Mouse (Mus musculus) liver, embryonic 11.5 days (tissue): ENCODE results near the gene Scube1. TPM values are rescaled to one million over a fixed set of nuclear protein-coding genes. Genes with fewer than 3 reads are reported as not detected.

Experiments
- ATAC-seq: fragments of 200-750 bp; cut with Nextera tagmentation; replicated peaks from 2 replicates; pipeline ENCODE4 v1.8.0; 2017; ENCODE audit warnings: moderate number of reproducible peaks, mild to moderate bottlenecking, moderate TSS enrichment, moderate library complexity; ENCODE audit not compliant: low FRiP score
- DNase-seq: peaks from one replicate; pipeline ENCODE4 v3.0.0-alpha.2; 2017; ENCODE audit warnings: low spot score
- H3K27ac ChIP-seq: fragments of 300-500 bp; sonication (generic); 2 replicates; pipeline ENCODE4 v1.5.1; 2014; ENCODE audit warnings: mild to moderate bottlenecking, low read depth, low read length, control low read depth
- H3K27me3 ChIP-seq: fragments of 300-500 bp; sonication (generic); replicated peaks from 2 replicates; pipeline ENCODE4 v1.6.1; 2014; ENCODE audit warnings: low read length, mixed read lengths; ENCODE audit not compliant: control insufficient read depth, insufficient read depth
- H3K36me3 ChIP-seq: fragments of 300-500 bp; sonication (generic); 2 replicates; pipeline ENCODE4 v1.6.1; 2014; ENCODE audit warnings: mild to moderate bottlenecking, low read length, moderate library complexity, mixed read lengths; ENCODE audit not compliant: control insufficient read depth, insufficient read depth
- H3K4me1 ChIP-seq: fragments of 300-500 bp; sonication (generic); replicated peaks from 2 replicates; pipeline ENCODE4 v1.6.1; 2014; ENCODE audit warnings: low read length, mixed read lengths; ENCODE audit not compliant: control insufficient read depth, insufficient read depth
- H3K4me2 ChIP-seq: fragments of 300-500 bp; sonication (generic); 2 replicates; pipeline ENCODE4 v1.6.1; 2014; ENCODE audit warnings: mild to moderate bottlenecking, control low read depth, moderate library complexity
- H3K4me3 ChIP-seq: fragments of 300-500 bp; sonication (generic); 2 replicates; pipeline ENCODE4 v1.5.1; 2014; ENCODE audit warnings: low read depth, low read length, control low read depth
- H3K9ac ChIP-seq: fragments of 300-500 bp; sonication (generic); 2 replicates; pipeline ENCODE4 v1.6.1; 2014; ENCODE audit warnings: low read depth, low read length, control low read depth
- H3K9me3 ChIP-seq: fragments of 300-500 bp; sonication (generic); 2 replicates; pipeline ENCODE4 v1.6.1; 2016; ENCODE audit warnings: low read length, inconsistent platforms, mixed read lengths; ENCODE audit not compliant: control insufficient read depth
- WGBS: fragments of 180-500 bp; shearing (Covaris S2); extraction: QIAGEN DNeasy Blood & Tissue Kit; methylation state at CpG from one replicate; pipeline ENCODE4 v1.1.7; 2014; 5-methylcytosine and 5-hydroxymethylcytosine counted together
- polyA plus RNA-seq: library from polyadenylated mRNA; unstranded; fragments of >200 nt; fragmentation: Nextera tagmentation; extraction: Ambion mirVana; gene quantifications from 2 replicates; pipeline ENCODE4 v1.2.1, GENCODE M21; 2014

The Scube1 gene
- polyA plus RNA-seq, 1 experiment from 2014 or later: 4.0 TPM

DNA sequence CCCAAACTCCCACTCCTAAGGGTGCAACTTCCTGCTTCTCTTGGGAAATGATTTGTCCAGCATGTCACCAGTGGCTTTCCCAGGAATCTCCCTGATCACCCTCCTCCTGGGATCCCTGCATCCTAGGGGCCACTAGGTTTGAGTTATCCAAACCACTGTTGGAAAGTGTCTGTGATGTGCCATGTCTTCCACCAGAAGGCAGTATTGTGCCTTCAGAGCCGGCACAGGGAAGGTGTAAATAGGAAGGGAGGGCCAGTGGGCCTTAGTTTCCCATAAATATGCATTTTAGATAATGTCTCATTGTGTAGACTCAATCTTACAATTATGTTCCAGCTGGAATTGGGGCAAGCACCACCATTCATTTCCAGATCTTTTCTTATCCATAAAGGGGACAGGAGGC is 90.7 kb downstream of the Scube1 start:
- H3K9me3 ChIP-seq: peaks cover 2% of the 10 kb centered on the region; the same call in 1 of the 2 replicates
- H3K4me2 ChIP-seq: no peak overlapping the region
- no peak overlapping the region for H3K9ac ChIP-seq
- no peak overlapping the region for H3K4me3 ChIP-seq
- no peak for ATAC-seq
- H3K36me3 ChIP-seq: no peaks in the 10 kb centered on the region
- WGBS: 8% methylated on average over 1 of the region's 1 CpGs
- H3K4me1 ChIP-seq: no peaks in the 10 kb centered on the region; the same call in 1 of the 2 replicates
- no peak overlapping the region for H3K27ac ChIP-seq
- H3K27me3 ChIP-seq: 0 out of 2 replicates have a peak, but pooled peaks cover 2% of the 10 kb centered on the region
- no peak for DNase-seq

DNA sequence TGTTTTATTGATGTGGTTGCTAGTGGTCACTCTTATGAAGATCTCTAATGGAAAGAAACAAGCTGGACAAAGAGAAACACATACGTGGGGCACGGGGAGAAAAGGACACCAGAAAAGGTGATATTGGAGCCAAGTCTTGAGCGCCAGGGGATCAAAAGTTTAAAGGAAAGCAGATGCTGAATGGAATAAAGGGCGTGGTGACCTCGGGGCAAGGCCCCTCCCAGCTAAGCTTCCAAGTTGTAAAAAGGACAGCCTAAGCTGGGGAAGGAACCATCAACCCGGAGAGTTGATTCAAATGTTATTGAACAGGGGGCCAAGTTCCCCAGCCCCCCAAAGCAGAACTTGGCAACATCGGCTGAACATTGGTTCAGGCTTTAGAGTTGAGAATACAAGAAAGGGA is 93.8 kb downstream of the Scube1 start:
- Histone ChIP-seq H3K4me3 (no peak overlapping the region), H3K9me3 (peaks cover 2% of the 10 kb centered on the region; the same call in 1 of the 2 replicates), H3K27me3 (no peaks in the 10 kb centered on the region), H3K9ac (no peak overlapping the region), H3K27ac (no peak overlapping the region), H3K4me1 (no peaks in the 10 kb centered on the region), H3K4me2 (no peak overlapping the region), H3K36me3 (no peaks in the 10 kb centered on the region)
- no peak for ATAC-seq
- no peak for DNase-seq
- 74% methylated on average over 7 of the region's 7 CpGs for WGBS

DNA sequence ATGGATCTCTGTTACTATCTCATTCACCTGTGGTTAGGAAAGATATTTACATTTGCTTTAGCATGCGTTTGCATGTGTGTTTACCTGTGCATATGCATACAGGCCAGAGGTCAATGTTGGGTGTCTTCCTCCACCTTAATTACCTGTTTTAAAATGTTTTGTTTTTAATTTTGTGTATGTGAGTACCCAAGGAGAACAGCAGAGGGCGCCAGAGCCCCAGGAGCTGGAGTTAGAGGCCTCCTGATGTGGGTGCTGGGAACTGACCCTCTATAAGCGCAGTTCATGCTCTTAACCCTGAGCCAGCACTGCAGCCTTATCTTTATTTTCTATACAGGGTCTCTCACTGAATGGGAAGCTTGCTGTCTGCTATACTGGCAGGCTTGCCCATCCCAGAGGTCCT is 95.1 kb downstream of the Scube1 start:
- no peak overlapping the region for H3K4me2 ChIP-seq
- ATAC-seq: no peak
- no peak overlapping the region for H3K4me3 ChIP-seq
- H3K4me1 ChIP-seq: no peaks in the 10 kb centered on the region
- 61% methylated on average over 3 of the region's 3 CpGs for WGBS
- DNase-seq: no peak
- H3K36me3 ChIP-seq: no peaks in the 10 kb centered on the region
- no peak overlapping the region for H3K9ac ChIP-seq
- no peak overlapping the region for H3K27ac ChIP-seq
- H3K9me3 ChIP-seq: peaks cover 2% of the 10 kb centered on the region; the same call in 1 of the 2 replicates
- no peaks in the 10 kb centered on the region for H3K27me3 ChIP-seq

DNA sequence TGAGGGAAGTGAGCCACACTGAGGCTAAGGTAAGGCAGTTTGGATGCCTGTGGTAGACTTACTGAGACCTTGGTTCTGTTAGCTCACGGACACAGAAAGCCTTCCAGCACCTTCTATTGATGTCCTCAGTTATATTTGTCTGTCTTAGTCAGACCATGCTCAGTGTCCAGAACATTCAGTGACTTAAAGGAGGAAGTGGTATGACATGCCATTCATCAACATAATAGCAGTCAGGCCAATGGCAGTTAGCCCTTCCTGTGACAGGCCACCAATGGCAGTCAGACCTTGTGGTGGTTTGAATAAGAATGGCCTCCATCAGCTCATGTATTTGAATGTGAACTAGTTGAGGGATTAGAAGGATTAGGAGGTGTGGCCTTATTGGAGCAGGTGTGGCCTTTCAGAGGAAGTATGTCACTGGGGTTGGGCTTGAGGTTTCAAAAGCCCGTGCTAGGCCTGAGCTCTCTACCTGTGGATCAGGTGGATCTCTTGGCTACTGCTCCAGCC is 98.6 kb downstream of the Scube1 start:
- H3K36me3 ChIP-seq: no peaks in the 10 kb centered on the region
- 88% methylated on average over 2 of the region's 2 CpGs for WGBS
- no peak overlapping the region for H3K9ac ChIP-seq
- no peak overlapping the region for H3K4me2 ChIP-seq
- no peaks in the 10 kb centered on the region for H3K4me1 ChIP-seq
- H3K9me3 ChIP-seq: peaks cover 2% of the 10 kb centered on the region; the same call in 1 of the 2 replicates
- ATAC-seq: no peak
- no peak overlapping the region for H3K27ac ChIP-seq
- no peak overlapping the region for H3K4me3 ChIP-seq
- no peak for DNase-seq
- H3K27me3 ChIP-seq: no peaks in the 10 kb centered on the region

DNA sequence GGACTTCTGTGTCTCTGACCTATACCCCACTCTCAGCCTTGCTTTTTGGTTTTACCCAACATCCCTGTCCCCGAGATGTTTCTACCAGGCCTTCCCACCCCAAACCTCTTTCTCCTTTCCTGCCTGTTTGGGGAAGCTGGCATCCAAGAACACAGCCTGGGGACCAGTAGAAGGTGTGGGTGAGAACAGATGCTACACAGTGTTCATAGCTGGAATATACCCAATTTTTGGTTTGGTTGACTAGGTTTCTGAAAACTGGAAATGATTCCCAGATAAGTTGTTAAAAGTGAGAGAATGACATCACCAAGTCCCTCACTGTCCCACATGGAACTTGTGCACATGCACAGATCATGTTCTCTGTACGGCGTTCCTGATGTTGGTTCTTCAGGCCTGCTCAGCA is 109.6 kb downstream of the Scube1 start:
- H3K4me2 ChIP-seq: no peak overlapping the region
- 75% methylated on average over 3 of the region's 3 CpGs for whole genome bisulfite sequencing
- no peak overlapping the region for H3K4me3 ChIP-seq
- no peak for DNase-seq
- no peaks in the 10 kb centered on the region for H3K36me3 ChIP-seq
- no peaks in the 10 kb centered on the region for H3K9me3 ChIP-seq
- H3K27ac ChIP-seq: no peak overlapping the region
- no peaks in the 10 kb centered on the region for H3K4me1 ChIP-seq
- ATAC-seq: no peak
- H3K9ac ChIP-seq: no peak overlapping the region
- H3K27me3 ChIP-seq: no peaks in the 10 kb centered on the region

DNA sequence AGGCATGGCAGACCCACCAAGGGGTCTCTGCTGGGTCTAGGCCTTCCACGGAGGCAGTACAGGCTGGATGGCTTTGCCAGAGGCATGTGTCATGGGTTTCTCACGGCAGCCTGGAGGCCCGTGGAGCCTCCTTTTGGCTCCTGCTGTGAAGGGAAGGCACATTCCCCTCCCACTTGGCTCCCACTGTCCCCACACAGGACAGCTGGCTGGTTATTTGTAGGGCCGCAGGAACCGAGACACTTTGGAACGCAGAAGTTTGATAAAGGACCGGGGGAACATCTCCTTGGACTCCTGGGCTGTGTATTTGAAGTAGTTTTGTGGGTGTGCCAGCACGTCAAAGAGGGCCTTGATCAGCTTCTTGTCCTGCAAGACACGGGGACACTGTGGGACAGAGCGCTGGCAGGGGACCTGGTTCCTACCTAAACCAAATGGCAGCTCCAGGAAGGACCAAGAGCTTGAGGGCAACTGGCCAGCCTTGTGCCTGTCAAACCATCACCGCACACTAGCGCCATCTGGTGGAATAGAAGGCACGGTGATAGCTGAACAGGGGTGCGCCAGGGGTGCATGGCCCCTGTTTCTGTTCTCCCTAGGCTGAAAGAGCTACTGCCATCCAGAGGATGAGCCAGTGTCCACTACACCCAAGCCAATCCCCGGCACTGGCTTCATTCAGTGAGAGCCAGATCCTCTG is 117.6 kb downstream of the Scube1 start:
- 0 out of 2 replicates have a peak overlapping the region, but pooled peaks have one; percentile 5 for H3K9ac ChIP-seq
- peak; percentile 61 for DNase-seq

DNA sequence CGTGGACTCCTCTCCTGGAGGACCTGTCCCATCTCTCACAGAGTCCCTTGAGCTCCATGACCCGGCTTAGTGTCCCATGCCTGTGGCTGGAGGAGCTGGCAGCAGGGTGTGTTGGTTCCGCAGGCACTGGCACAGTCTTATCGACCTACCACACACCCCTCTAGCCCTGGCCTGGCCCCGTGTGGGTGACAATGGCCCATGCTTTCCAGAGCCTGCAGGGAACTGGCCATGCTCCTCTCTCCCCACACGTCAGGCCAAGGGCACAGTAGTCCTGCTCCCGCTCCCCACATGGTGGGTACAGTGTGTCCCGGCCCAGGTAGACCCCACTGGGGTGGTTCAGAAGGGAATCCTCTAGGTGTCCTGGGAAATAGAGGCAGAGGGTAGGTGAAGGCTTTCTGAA is 118.1 kb downstream of the Scube1 start:
- peak; percentile 60 for ATAC-seq
- no peak overlapping the region for H3K4me2 ChIP-seq

More for the DNA sequence above, 117.6 kb downstream of the Scube1 start:
- Histone ChIP-seq H3K36me3 (no peaks in the 10 kb centered on the region), H3K9me3 (no peaks in the 10 kb centered on the region), H3K27me3 (no peaks in the 10 kb centered on the region), H3K4me3 (no peak overlapping the region), H3K4me1 (peaks cover 15% of the 10 kb centered on the region), H3K4me2 (no peak overlapping the region), H3K27ac (no peak overlapping the region; the same call in 1 of the 2 replicates)
- WGBS: 45% methylated on average over 15 of the region's 15 CpGs
- peak; percentile 77 for ATAC-seq

DNA sequence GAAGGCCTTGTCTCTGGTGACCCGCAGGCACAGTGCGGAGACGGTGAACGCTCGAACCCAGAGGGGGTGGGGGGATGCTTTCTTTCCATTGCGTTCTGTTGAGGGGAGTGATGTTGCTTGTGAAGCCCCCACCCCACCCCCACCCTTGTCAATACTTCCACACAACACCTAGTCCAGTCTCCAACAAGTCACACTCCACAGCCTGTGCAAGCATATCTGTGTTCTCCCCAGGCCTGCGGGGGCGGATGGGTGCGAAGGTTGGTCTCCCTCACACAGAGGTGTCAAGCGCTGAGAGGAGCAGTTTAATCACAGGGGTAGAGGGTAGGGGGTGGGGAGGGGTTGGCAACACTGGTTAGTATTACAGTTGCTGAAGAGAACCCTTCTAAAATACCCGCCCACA is 118.6 kb downstream of the Scube1 start:
- Histone ChIP-seq H3K27ac (no peak overlapping the region), H3K4me2 (no peak overlapping the region), H3K9ac (peak overlapping the region; percentile 20; the same call in 1 of the 2 replicates)

More for the DNA sequence above, 118.1 kb downstream of the Scube1 start:
- H3K36me3 ChIP-seq: no peaks in the 10 kb centered on the region
- H3K9ac ChIP-seq: 0 out of 2 replicates have a peak overlapping the region, but pooled peaks have one; percentile 5
- no peak for DNase-seq
- peaks cover 17% of the 10 kb centered on the region for H3K4me1 ChIP-seq
- WGBS: 82% methylated on average over 8 of the region's 8 CpGs
- no peaks in the 10 kb centered on the region for H3K27me3 ChIP-seq
- no peak overlapping the region; the same call in 1 of the 2 replicates for H3K27ac ChIP-seq
- no peaks in the 10 kb centered on the region for H3K9me3 ChIP-seq
- H3K4me3 ChIP-seq: no peak overlapping the region

DNA sequence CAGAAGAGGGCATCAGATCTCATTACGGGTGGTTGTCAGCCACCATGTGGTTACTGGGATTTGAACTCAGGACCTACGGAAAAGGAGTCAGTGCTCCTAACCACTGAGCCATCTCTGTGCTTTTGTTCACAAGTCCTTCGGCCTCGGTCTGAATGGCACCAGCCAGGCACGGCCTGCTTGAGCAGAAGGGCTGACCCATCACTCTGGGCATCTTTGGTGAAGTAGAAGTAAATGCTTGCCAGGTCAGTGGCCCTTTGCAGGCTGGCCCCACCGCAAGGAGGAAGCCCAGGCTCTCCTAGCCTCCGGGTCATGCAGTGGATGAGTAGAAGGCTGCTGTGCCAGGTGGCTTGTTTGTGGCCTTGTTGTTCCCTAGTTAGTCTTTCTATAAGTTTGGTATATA is 121.4 kb downstream of the Scube1 start:
- H3K27me3 ChIP-seq: no peaks in the 10 kb centered on the region
- peaks cover 27% of the 10 kb centered on the region for H3K4me1 ChIP-seq
- no peaks in the 10 kb centered on the region for H3K9me3 ChIP-seq
- no peaks in the 10 kb centered on the region for H3K36me3 ChIP-seq
- no peak overlapping the region for H3K9ac ChIP-seq
- no peak overlapping the region for H3K27ac ChIP-seq
- no peak overlapping the region for H3K4me3 ChIP-seq
- WGBS: 91% methylated on average over 7 of the region's 7 CpGs
- H3K4me2 ChIP-seq: no peak overlapping the region
- no peak for DNase-seq
- ATAC-seq: no peak

More for the DNA sequence above, 118.6 kb downstream of the Scube1 start:
- Histone ChIP-seq H3K27me3 (no peaks in the 10 kb centered on the region), H3K4me3 (no peak overlapping the region), H3K36me3 (no peaks in the 10 kb centered on the region), H3K4me1 (peaks cover 22% of the 10 kb centered on the region), H3K9me3 (no peaks in the 10 kb centered on the region)
- ATAC-seq (no peak), DNase-seq (no peak)
- WGBS: 86% methylated on average over 11 of the region's 11 CpGs
